Mouse (Mus musculus) embryonic fibroblast, embryonic 13.5 days (primary cell): ENCODE measurements at regions not wholly inside any gene's neighbourhood (a gene's known extent, or its start where the extent isn't known, plus 50 kb on each side); places are given as distances from the start of the nearest gene placed in this dataset.

ENCODE experiments used
- H3K27ac ChIP-seq: 2 replicates; pipeline ENCODE4 v1.5.1; 2012; ENCODE audit warnings: low read length, control low read depth, inconsistent platforms; ENCODE audit not compliant: insufficient read depth
- H3K4me1 ChIP-seq: 2 replicates; pipeline ENCODE4 v1.6.1; 2011; ENCODE audit warnings: low read length; ENCODE audit not compliant: control insufficient read depth, insufficient read depth
- H3K4me3 ChIP-seq: 2 replicates; pipeline ENCODE4 v1.5.1; 2011; ENCODE audit warnings: mild to moderate bottlenecking, control low read depth, low read length; ENCODE audit not compliant: insufficient read depth
- POLR2A ChIP-seq: IDR thresholded peaks from 2 replicates; pipeline ENCODE4 v1.6.1; 2011; ENCODE audit warnings: low read depth, mild to moderate bottlenecking, control low read depth, low read length, moderate library complexity

GRCm38 (mm10) chr4:100726496-100726895, 50.0 kb upstream of the Cachd1 start:
- H3K4me3 ChIP-seq, result no peak overlapping the region
- no peak for TF ChIP-seq POLR2A
- no peaks in the 10 kb centered on the region for H3K4me1 ChIP-seq
- H3K27ac ChIP-seq, result no peak overlapping the region
